ENCODE assay signal across 9 mouse cellular contexts in genomic region chr8:124926351-124926771, GRCm38 (mm10). TPM values are rescaled to one million over a fixed set of nuclear protein-coding genes. Genes with fewer than 3 reads are reported as not detected.
DNase-seq lines count a peak whose midpoint lies in the region; TF ChIP-seq lines count a peak whose summit lies in the region.
"Had no signal": no experiment of that assay in that cellular context is flagged by ENCODE, and none has a peak within 500 bp of the region (broad histone marks: within the 10 kb centered on the region; RNA-seq: fewer than 3 reads in every experiment).

No protein-coding gene starts in this region.

- H3K9ac ChIP-seq in heart, adult 2 months (ENCODE audit: low read depth, low read length): no peak overlapping the region; the same call in 1 of the 2 replicates
- H3K9ac ChIP-seq: neural tube, embryonic 13.5 days had no signal

- H3K27ac ChIP-seq in heart, adult 2 months: peak overlapping the region; percentile 91
- H3K27ac ChIP-seq: neural tube, embryonic 13.5 days had no signal

- no peak for TF ChIP-seq CTCF in heart, adult 2 months (IDR thresholded peaks at IDR 0.05)
- no peak for TF ChIP-seq CTCF in lung, adult 2 months (IDR thresholded peaks at IDR 0.05; ENCODE audit: insufficient read depth, low read length)

- H3K27me3 ChIP-seq in heart, adult 2 months (ENCODE audit: control insufficient read depth, insufficient read depth, low read length): no peaks in the 10 kb centered on the region
- H3K27me3 ChIP-seq: neural tube, embryonic 13.5 days had no signal

- peaks cover 10% of the 10 kb centered on the region for H3K79me2 ChIP-seq in heart, adult 2 months (replicated peaks; ENCODE audit: control insufficient read depth, insufficient read depth, low read length)

- WGBS in heart, adult 2 months: 7% methylated on average over 10 of the region's 10 CpGs
- 18% methylated on average over 10 of the region's 10 CpGs for WGBS in lung, adult 2 months

- H3K36me3 ChIP-seq in heart, adult 2 months (ENCODE audit: control insufficient read depth, insufficient read depth, low read length): peaks cover 3% of the 10 kb centered on the region

- peaks cover 59% of the 10 kb centered on the region for H3K4me1 ChIP-seq in heart, adult 2 months (ENCODE audit: control insufficient read depth, insufficient read depth, low read length)
- peaks cover 31% of the 10 kb centered on the region for H3K4me1 ChIP-seq in lung, adult 2 months (ENCODE audit: control insufficient read depth, insufficient read depth, low read length)

- TF ChIP-seq POLR2A in heart, adult 2 months (IDR thresholded peaks at IDR 0.05; ENCODE audit: insufficient read depth, low read depth, low read length): 0 out of 2 replicates have a peak, but pooled peaks have one; percentile 15
- TF ChIP-seq POLR2A in lung, adult 2 months (IDR thresholded peaks at IDR 0.05; ENCODE audit: borderline replicate concordance, extremely low read depth, low read depth, low read length): no peak

- no peak overlapping the region for H3K4me3 ChIP-seq in heart, adult 2 months
- no peak overlapping the region for H3K4me3 ChIP-seq in lung, adult 2 months (replicated peaks; ENCODE audit: extremely low read depth, low read depth, low read length)
- H3K4me3 ChIP-seq: neural tube, embryonic 13.5 days had no signal

- 0 out of 2 replicates have a peak, but pooled peaks have one; percentile 21 for TF ChIP-seq EP300 in heart, adult 2 months (IDR thresholded peaks at IDR 0.05; ENCODE audit: insufficient read depth, low read depth, low read length)

- DNase-seq in heart, adult 11 months: peak; percentile 97
- no peak for DNase-seq in heart, postnatal 25 days (ENCODE audit: low spot score)
- peak; percentile 99 for DNase-seq in 3T3-L1 (ENCODE audit: low read depth, low spot score)
- peak; percentile 62 to 76 for DNase-seq in heart, adult 2 months
- DNase-seq in lung, adult 2 months: peak; percentile 32
- DNase-seq in B cell, adult 2 months: no peak
- no peak for DNase-seq in thymus, postnatal 25 days
- no peak for DNase-seq in layer of hippocampus, adult 11-12 months (ENCODE audit: low spot score)

- intact Hi-C loops in heart, postnatal 25 days (cut with DNase I): no loop called here
- intact Hi-C loops in heart, adult 2 months (cut with DNase I): no loop called here

RNA-seq across cellular contexts. Expression of gene Egln1, which starts 22.8 kb away (rescaled TPM):
- 100 to 1,000 TPM; 272 to 278 TPM for total RNA-seq in heart, postnatal 25 days (2021)
- 100 to 1,000 TPM; 331 to 374 TPM for total RNA-seq in heart, adult 2 months (2021)
- polyA plus RNA-seq in heart, adult 2 months (2012; rRNA removed): 146 and 227 TPM in 2 replicates
- polyA plus RNA-seq in lung, adult 2 months (2012; rRNA removed): 33.7 and 40.2 TPM in 2 replicates

RNA-seq across cellular contexts. Expression of gene Sprtn, which starts 28.7 kb away (rescaled TPM):
- 10 to 100 TPM in 1 of 2 experiments, 1 to 10 TPM in 1; 9.5 to 12.2 TPM for total RNA-seq in heart, postnatal 25 days (2021)
- total RNA-seq in heart, adult 2 months (2021): 10 to 100 TPM; 10.3 TPM
- 8.3 and 13.7 TPM in 2 replicates for polyA plus RNA-seq in heart, adult 2 months (2012; rRNA removed)
- 13.6 and 17.8 TPM in 2 replicates for polyA plus RNA-seq in lung, adult 2 months (2012; rRNA removed)

RNA-seq across cellular contexts. Expression of gene Exoc8, which starts 28.9 kb away (rescaled TPM):
- total RNA-seq in heart, postnatal 25 days (2021): 10 to 100 TPM; 18.9 to 19.2 TPM
- 10 to 100 TPM; 18.8 to 20.2 TPM for total RNA-seq in heart, adult 2 months (2021)
- 6.8 and 9.7 TPM in 2 replicates for polyA plus RNA-seq in heart, adult 2 months (2012; rRNA removed)
- polyA plus RNA-seq in lung, adult 2 months (2012; rRNA removed): 12.8 and 13.6 TPM in 2 replicates

Comparison
In these comparisons a context has a peak if more than half of its experiments do, and no peak if none do; other contexts are left out.
1. DNase-seq: peak in heart, adult 11 months (single experiment), 3T3-L1 (single experiment), heart, adult 2 months (2 of 2) and lung, adult 2 months (single experiment); none in heart, postnatal 25 days (single experiment), B cell, adult 2 months (0 of 2), thymus, postnatal 25 days (single experiment) and layer of hippocampus, adult 11-12 months (single experiment).